Mouse (Mus musculus) ES-Bruce4 (cell line): ENCODE results near the gene Col6a6. TPM values are rescaled to one million over a fixed set of nuclear protein-coding genes. Genes with fewer than 3 reads are reported as not detected.

Experiments used
- H3K27ac ChIP-seq: 2 replicates; pipeline ENCODE4 v1.5.1; 2012; ENCODE audit warnings: low read length, inconsistent platforms; ENCODE audit not compliant: insufficient read depth
- H3K27me3 ChIP-seq: 2 replicates; pipeline ENCODE4 v1.6.1; 2012; ENCODE audit warnings: mild to moderate bottlenecking, low read length, inconsistent platforms; ENCODE audit not compliant: control insufficient read depth, poor library complexity, insufficient read depth, severe bottlenecking
- H3K36me3 ChIP-seq: 2 replicates; pipeline ENCODE4 v1.6.1; 2012; ENCODE audit warnings: inconsistent platforms, mild to moderate bottlenecking, low read length, moderate library complexity; ENCODE audit not compliant: control insufficient read depth, poor library complexity, insufficient read depth, severe bottlenecking
- H3K4me1 ChIP-seq: one replicate; pipeline ENCODE4 v1.8.1; 2011; ENCODE audit warnings: low read length; ENCODE audit not compliant: control insufficient read depth, insufficient read depth
- H3K4me3 ChIP-seq: 2 replicates; pipeline ENCODE4 v1.5.1; 2011; ENCODE audit warnings: low read depth, mild to moderate bottlenecking, low read length
- H3K9ac ChIP-seq: 2 replicates; pipeline ENCODE4 v1.6.1; 2012; ENCODE audit warnings: low read depth, mild to moderate bottlenecking, inconsistent platforms; ENCODE audit not compliant: poor library complexity, severe bottlenecking
- H3K9me3 ChIP-seq: replicated peaks from 2 replicates; pipeline ENCODE4 v1.6.1; 2012; ENCODE audit warnings: mild to moderate bottlenecking, low read length, inconsistent platforms; ENCODE audit not compliant: control insufficient read depth, poor library complexity, insufficient read depth, severe bottlenecking
- CTCF ChIP-seq: IDR thresholded peaks from one replicate; pipeline ENCODE4 v1.8.1; 2011; ENCODE audit warnings: low read depth, low read length
- EP300 ChIP-seq: IDR thresholded peaks from 2 replicates; pipeline ENCODE4 v1.6.1; 2011; ENCODE audit warnings: low read depth, low read length; ENCODE audit not compliant: insufficient read depth
- POLR2A ChIP-seq: IDR thresholded peaks from one replicate; pipeline ENCODE4 v1.8.1; 2011; ENCODE audit warnings: low read length; ENCODE audit not compliant: insufficient read depth
- polyA plus RNA-seq: library from polyadenylated mRNA; stranded (reverse); fragments of >200 nt; gene quantifications from 2 replicates; pipeline ENCODE4 v1.2.4, GENCODE M21; 2011; ENCODE audit warnings: low read depth; ENCODE audit not compliant: missing spikeins, insufficient read depth, insufficient read length

The Col6a6 gene
- polyA plus RNA-seq, 1 experiment, result not detected

- Histone ChIP-seq H3K9me3 (no peaks in the 10 kb centered on the region), H3K4me3 (no peak overlapping the region), H3K36me3 (peaks cover 18% of the 10 kb centered on the region), H3K27ac (no peak overlapping the region), H3K27me3 (no peaks in the 10 kb centered on the region), H3K9ac (no peak overlapping the region), H3K4me1 (no peaks in the 10 kb centered on the region)
- TF ChIP-seq POLR2A (no peak), EP300 (no peak), CTCF (no peak)
Observed at GRCm38 (mm10) chr9:105675941-105676340, 152.0 kb downstream of the Col6a6 start.

- Histone ChIP-seq H3K4me3 (no peak overlapping the region), H3K36me3 (peaks cover 15% of the 10 kb centered on the region), H3K27me3 (no peaks in the 10 kb centered on the region), H3K4me1 (no peaks in the 10 kb centered on the region), H3K27ac (no peak overlapping the region), H3K9me3 (no peaks in the 10 kb centered on the region), H3K9ac (no peak overlapping the region)
- no peak for TF ChIP-seq POLR2A
- TF ChIP-seq EP300, result no peak
- no peak for TF ChIP-seq CTCF
Observed at GRCm38 (mm10) chr9:105672032-105672431, 155.9 kb downstream of the Col6a6 start.

- Histone ChIP-seq H3K36me3 (peaks cover 15% of the 10 kb centered on the region), H3K4me1 (no peaks in the 10 kb centered on the region), H3K9ac (no peak overlapping the region), H3K4me3 (no peak overlapping the region), H3K27ac (no peak overlapping the region), H3K9me3 (no peaks in the 10 kb centered on the region), H3K27me3 (no peaks in the 10 kb centered on the region)
- TF ChIP-seq EP300 (no peak), POLR2A (no peak), CTCF (no peak)
Observed at GRCm38 (mm10) chr9:105670916-105671315, 157.0 kb downstream of the Col6a6 start.

- no peaks in the 10 kb centered on the region for H3K27me3 ChIP-seq
- no peaks in the 10 kb centered on the region for H3K9me3 ChIP-seq
- no peaks in the 10 kb centered on the region for H3K4me1 ChIP-seq
- H3K9ac ChIP-seq, result no peak overlapping the region
- no peak overlapping the region for H3K4me3 ChIP-seq
- no peak overlapping the region for H3K27ac ChIP-seq
- no peak for TF ChIP-seq CTCF
- no peak for TF ChIP-seq POLR2A
- TF ChIP-seq EP300, result no peak
- H3K36me3 ChIP-seq, result peaks cover 27% of the 10 kb centered on the region
Observed at GRCm38 (mm10) chr9:105665269-105665668, 162.7 kb downstream of the Col6a6 start.

- H3K27ac ChIP-seq, result no peak overlapping the region
- no peak for TF ChIP-seq CTCF
- no peak for TF ChIP-seq POLR2A
- TF ChIP-seq EP300, result no peak
- H3K9me3 ChIP-seq, result no peaks in the 10 kb centered on the region
- H3K9ac ChIP-seq, result no peak overlapping the region
- H3K27me3 ChIP-seq, result no peaks in the 10 kb centered on the region
- peaks cover 21% of the 10 kb centered on the region for H3K36me3 ChIP-seq
- H3K4me3 ChIP-seq, result no peak overlapping the region
- H3K4me1 ChIP-seq, result no peaks in the 10 kb centered on the region
Observed at GRCm38 (mm10) chr9:105659877-105660276, 168.1 kb downstream of the Col6a6 start.

GRCm38 (mm10) chr9:105658216-105658615, 169.7 kb downstream of the Col6a6 start:
- H3K9me3 ChIP-seq, result no peaks in the 10 kb centered on the region
- no peaks in the 10 kb centered on the region for H3K27me3 ChIP-seq
- no peak for TF ChIP-seq CTCF
- no peak for TF ChIP-seq POLR2A
- no peak for TF ChIP-seq EP300
- H3K27ac ChIP-seq, result no peak overlapping the region
- peaks cover 30% of the 10 kb centered on the region for H3K36me3 ChIP-seq
- H3K4me3 ChIP-seq, result no peak overlapping the region
- no peak overlapping the region for H3K9ac ChIP-seq
- no peaks in the 10 kb centered on the region for H3K4me1 ChIP-seq
